Mouse (Mus musculus): ENCODE measurements around the gene Arl6.

GRCm38 (mm10) chr16:59639102-59639691 is at the start of gene Arl6:
- TF ChIP-seq CTCF (conservative IDR thresholded peaks at IDR 0.05; ENCODE audit: low read length): no peak
- TF ChIP-seq NANOG (IDR thresholded peaks at IDR 0.05; ENCODE audit: borderline replicate concordance, low read length): no peak

Measured in E14TG2a.4 (cell line).